7 mouse cellular contexts compared by ENCODE assay signal in genomic region chr13:55468851-55469560, GRCm38 (mm10).
DNase-seq lines count a peak whose midpoint lies in the region.

No protein-coding gene starts in this region.

- DNase-seq in kidney, postnatal 25 days: peak; percentile 63 to 65
- DNase-seq in kidney, adult 9 months: no peak
- DNase-seq in Muller cell, postnatal 12 days (ENCODE audit: inconsistent ontology term): peak; percentile 60
- peak; percentile 70 for DNase-seq in embryo, embryonic 11 days
- DNase-seq in lung, postnatal 4 days: peak; percentile 69 to 72
- no peak for DNase-seq in thymus, postnatal 36 days
- no peak for DNase-seq in frontal cortex, postnatal 10 days (ENCODE audit: low spot score in 2 of 2)

Comparison
In these comparisons a context has a peak if more than half of its experiments do, and no peak if none do; other contexts are left out.
1. DNase-seq: peak in kidney, postnatal 25 days (2 of 2), Muller cell, postnatal 12 days (single experiment), embryo, embryonic 11 days (single experiment) and lung, postnatal 4 days (2 of 2); none in kidney, adult 9 months (single experiment), thymus, postnatal 36 days (0 of 2) and frontal cortex, postnatal 10 days (0 of 2).